Mouse (Mus musculus) urinary bladder, adult 18-20 months (tissue): ENCODE measurements around the gene Ubr2.

Source experiments
- DNase-seq, 2 experiments: peaks; one replicate each; pipeline ENCODE4 v3.0.0; 2022; ENCODE audit warnings: low spot score in 2 of 2, mixed read lengths in 2 of 2

Ubr2 gene

GRCm38 (mm10) chr17:46927781-46928180 is 82.6 kb downstream of the Ubr2 start:
- no peak for DNase-seq

DNA sequence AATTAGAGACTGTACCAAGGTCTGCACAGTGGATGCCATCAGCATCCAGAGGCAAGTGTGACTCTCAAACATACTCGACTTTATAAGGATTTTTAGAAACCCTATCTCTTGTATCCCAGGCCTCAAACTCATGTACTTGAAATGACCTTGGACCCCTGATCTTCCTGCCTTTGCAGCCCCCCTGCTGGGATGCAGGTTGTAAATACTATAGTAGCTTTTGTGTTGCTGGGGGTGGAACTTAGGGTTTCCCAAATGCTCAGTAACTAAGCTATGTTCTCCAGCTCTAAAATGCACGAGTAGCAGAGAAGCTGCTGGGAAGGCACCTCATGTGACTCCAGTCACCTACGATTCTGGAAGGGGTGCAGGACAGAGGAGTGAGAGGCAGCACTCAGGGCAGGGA is 83.4 kb downstream of the Ubr2 start:
- DNase-seq, result no peak

DNA sequence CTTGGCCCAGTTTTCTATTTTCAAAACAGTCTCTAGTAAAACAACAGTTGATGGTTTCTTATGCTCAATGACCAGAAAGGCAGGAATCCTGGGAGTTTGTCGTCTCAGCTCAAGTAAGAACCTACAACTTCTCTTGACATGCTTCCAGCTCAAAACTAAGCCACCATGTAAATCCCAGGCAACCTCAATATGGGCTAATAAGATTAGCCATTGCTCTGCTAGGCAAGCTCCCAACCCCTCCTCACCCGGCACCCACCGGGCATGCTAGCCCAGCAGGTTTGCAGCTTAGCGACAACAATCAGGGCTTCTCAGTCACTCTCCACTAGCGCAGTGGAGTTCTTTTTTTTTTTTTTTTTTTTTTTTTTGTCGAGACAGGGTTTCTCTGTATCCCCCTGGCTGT is 84.2 kb downstream of the Ubr2 start:
- DNase-seq, result no peak

DNA sequence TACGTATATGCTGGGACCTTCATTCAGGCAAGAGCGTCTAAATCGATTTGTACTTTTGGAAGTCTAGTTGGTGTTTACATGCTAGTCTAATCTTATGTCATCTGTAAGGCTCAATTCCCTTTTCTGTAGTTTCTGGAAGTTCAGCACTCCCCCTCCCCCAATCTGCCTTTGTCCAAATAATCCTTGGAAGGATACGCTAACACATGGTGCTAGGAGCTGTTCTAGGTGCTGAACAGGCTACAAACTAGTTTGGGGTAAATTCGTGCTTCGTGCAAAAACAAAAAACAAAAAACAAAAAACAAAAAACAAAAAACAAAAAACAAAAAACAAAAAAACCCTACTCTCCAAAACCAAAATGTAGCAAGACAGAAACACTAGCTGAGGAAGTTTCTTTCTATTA is 89.5 kb downstream of the Ubr2 start:
- no peak for DNase-seq

DNA sequence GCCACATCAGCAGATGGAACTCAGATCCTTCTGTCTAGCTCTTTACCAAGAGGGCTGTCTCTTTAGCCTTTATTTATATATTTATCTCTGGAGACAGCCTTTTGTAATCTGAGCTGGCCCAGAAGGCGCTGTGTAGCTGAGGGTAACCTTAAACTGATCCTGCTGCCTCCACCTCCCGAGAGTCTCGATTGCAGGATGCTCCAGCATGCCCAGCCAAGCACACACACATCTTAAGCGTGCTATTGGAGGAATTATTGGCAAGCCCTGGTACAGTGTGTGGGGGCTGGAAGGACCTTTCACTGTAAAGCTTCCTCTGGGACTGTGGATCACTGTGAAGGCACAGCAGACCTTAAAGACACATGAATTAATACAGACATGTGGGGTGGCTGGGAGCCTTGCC is 91.4 kb downstream of the Ubr2 start:
- DNase-seq, result no peak

DNA sequence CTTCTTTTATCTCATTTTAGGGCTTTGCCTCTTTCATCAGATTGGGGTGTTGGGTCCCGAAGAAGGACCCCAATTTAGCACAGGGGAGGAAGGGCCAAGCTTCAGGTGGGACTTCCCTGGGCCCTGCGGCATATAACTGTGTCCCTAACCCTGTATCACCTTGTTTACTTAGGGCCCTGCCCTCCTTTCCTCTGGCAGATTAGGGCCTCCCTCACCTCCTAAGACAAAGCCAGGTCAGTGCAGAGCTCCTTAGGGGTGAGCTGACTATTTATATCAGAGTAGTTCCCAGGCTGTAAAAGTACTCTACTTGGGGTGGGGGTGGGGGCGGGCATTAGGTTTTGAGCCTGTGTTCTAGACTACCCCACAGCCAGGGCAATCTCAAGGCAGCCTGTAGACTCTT is 95.2 kb downstream of the Ubr2 start:
- DNase-seq, result no peak

GRCm38 (mm10) chr17:46912331-46912730 is 98.0 kb downstream of the Ubr2 start:
- DNase-seq, result no peak

DNA sequence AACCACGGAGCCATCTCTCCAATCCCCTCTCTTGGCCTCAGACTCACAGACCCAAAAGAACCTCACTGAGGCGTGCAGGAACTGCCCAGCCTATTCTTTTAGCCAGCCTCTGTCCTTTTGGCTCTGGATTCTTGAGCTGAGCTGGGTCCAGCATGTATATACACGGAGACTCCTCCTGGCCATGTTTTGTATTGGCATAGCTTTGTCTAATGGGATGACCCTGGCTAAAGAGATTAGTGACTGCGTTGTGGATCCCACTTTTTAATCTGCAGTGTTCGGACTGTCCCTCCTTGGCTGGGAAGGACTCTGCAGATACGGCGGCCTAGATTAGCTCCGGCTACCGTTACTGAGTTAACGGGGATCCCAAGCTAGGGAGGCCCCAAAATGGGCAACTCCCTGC is 100.2 kb downstream of the Ubr2 start, which contains the start of gene Prph2:
Gene Prph2 (plus strand): TSS at position 274 of the 400 bp plus-strand sequence.
- no peak for DNase-seq

DNA sequence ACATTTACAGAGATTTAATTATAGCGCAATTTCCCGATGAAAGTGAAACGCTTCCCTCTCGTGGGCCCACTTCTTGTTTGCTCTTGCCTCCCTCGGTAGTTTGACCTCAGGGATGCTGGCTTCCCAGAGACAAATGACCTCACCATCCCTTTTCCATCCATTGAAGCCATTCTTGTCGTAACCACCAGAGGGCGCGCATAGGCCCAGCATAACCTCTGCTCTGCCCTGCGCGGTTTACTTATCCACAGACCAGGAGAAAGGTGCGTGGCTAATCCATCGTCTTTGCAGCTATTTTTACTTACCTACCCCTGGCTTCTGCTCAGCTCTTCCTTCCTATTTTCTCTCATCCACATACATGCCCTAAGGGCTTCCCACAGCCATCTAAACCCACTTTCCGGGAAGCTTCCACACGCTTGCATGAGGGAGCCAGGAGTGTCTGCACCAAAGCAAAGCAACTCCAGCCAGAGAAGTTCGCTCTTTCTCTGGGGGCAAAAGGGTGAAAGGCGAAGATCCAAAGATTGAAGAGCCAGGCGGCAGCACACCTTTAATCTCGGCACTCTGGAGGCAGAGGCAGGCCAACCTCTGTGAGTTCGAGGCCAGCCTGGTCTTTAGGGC is 106.4 kb downstream of the Ubr2 start:
- peak; percentile 56 to 59 for DNase-seq

GRCm38 (mm10) chr17:46900941-46901340 is 109.4 kb downstream of the Ubr2 start:
- DNase-seq, result no peak

DNA sequence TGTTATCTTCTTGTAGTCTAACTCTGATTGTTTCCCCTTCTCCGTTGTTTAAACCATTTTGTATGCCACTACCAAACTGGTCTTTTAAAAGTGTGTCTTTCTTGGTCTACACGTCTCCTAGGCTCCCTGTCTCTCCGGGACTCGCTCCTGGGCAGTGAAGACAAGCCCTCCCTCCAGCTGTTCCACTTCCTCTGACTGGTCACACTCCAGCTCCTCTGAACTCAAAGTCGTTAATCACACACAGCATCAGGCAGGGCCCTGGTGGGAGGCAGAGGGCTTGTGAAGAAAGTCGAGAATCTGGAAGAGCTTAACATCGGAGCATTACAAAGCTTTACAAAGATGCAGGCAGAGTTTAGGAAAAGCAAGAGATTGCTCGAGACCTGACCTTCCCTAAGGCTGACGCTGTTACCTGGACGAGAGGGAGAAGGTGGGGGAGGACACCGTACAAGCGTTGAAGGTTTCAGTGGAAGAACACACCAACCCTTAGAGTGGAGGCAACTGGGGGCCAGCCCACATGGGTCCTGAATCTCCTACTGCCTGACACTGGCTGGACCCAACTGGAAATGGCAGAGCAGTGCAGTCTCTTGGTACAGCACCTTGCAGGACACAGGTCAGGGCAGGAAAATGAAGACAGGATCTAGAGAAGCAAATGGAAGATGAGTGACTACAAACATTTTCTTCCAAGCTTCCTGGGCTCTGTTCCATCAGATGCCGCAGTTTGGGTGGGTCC is 113.0 kb downstream of the Ubr2 start:
- no peak for DNase-seq

GRCm38 (mm10) chr17:46895426-46895825 is 114.9 kb downstream of the Ubr2 start:
- DNase-seq, result no peak

DNA sequence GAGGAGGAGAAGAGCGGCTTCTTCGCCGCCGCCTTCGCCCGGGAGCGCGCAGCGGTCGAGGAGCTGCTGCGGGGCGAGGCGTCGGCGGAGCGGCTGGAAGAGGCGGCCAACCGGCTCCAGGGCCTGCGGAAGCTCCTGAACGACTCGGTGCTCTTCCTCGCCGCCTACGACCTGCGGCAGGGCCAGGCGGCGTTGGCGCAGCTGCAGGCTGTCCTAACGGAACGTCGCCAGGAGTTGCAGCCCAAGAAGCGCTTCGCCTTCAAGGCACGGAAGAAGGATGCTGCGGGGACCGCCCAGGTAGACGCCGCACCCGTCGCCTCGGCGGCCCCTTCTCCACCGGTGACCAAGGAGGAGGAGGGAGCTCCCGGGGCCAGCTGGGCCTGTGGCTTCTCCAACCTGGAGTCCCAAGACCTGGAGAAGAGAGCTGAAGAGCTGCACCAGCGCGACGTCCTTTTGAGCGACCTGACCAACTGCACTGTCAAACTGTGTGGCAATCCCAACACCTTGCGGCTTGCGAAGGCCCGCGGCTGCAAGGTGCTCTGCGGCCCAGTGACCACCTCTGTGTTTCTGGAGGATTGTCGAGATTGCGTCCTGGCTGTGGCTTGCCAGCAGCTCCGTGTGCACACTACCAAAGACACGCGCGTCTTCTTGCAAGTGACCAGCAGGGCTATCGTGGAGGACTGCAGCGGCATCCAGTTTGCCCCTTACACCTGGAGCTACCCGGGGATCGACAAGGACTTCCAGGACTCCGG is 119.3 kb downstream of the Ubr2 start:
- DNase-seq, result peak; percentile 30 to 55

- DNase-seq, result peak; percentile 90 to 96
Measured at GRCm38 (mm10) chr17:46890116-46890815, 120.1 kb downstream of the Ubr2 start, which contains the start of gene Tbcc. Tbcc (plus strand) TSS chr17:46890684.

- DNase-seq, result peak; percentile 68 to 69
Measured at GRCm38 (mm10) chr17:46889450-46890084, 120.8 kb downstream of the Ubr2 start.

GRCm38 (mm10) chr17:46888511-46889212 is 121.7 kb downstream of the Ubr2 start:
- DNase-seq, result no peak

- DNase-seq, result no peak
Measured at GRCm38 (mm10) chr17:46885910-46886643, 124.3 kb downstream of the Ubr2 start.

DNA sequence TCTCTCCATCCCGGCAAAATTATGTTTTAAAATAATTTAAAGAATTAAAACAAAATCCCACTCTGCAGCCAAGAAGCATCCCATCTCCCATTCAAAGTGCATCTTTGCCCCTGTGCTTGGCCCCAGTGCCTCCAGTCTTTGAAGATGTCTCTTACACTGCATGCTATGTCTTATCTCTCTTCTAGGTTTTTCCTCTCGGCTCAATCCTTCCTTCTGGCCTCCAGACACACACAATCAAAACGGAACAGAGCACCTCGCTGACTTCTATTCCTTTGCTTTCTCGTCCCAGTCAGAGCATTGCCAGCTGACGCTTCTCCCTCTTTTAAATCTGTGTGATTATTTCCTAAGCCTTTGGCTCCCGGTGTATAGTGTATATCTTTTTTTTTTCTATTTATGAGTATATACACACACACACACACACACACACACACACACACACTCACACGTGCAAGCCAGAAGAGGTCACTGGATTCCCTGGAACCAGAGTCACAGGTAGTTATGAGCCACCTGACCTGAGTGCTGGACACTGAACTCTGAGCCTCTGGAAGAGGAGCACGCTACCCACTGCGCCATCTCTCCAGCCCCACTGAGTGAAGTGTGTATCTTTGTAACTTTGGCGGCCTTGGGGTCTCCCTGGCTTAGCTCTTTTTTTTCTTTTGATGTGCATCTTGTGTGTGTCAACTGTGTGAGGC is 125.0 kb downstream of the Ubr2 start:
- DNase-seq, result no peak

GRCm38 (mm10) chr17:46884766-46885165 is 125.6 kb downstream of the Ubr2 start:
- no peak for DNase-seq

- DNase-seq, result no peak
Measured at GRCm38 (mm10) chr17:46883107-46883506, 127.2 kb downstream of the Ubr2 start.
